Mouse (Mus musculus) E14TG2a.4 (cell line): ENCODE measurements around the gene Anapc15.

Source experiments
- CTCF ChIP-seq: conservative IDR thresholded peaks from 2 replicates; pipeline ENCODE4 v1.5.1; 2014; ENCODE audit warnings: low read length
- NANOG ChIP-seq: IDR thresholded peaks from 2 replicates; pipeline ENCODE4 v1.6.1; 2014; ENCODE audit warnings: borderline replicate concordance, low read length, mixed read lengths
- POU5F1 ChIP-seq: IDR thresholded peaks from 2 replicates; pipeline ENCODE4 v1.6.1; 2014; ENCODE audit warnings: low read length, borderline replicate concordance

DNA sequence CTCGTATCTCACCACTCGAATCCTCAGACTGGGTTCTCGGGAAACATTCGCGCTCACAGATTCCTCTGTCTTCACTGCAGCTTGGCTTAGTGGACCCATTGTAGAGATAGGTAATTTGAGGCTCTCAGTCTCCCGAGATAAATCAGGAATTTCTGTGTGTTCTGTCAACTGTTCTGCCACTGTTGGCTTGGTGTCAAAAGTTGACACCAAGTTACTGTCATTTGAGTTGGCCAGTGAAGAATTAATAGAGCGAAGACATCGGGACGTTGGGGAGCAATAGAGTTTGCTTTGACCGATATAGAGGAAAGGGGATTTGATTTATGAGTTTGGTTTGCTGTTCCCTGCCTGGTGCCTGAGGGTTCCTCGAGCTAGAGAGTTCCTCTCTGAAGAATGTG lies 42.8 kb downstream of the Anapc15 start, which contains the start of gene Tomt:
- no peak for TF ChIP-seq CTCF
- TF ChIP-seq NANOG, result no peak
- TF ChIP-seq POU5F1, result no peak
